Mouse (Mus musculus) liver, embryonic 16.5 days (tissue): ENCODE measurements around the gene Naa35. TPM values are rescaled to one million over a fixed set of nuclear protein-coding genes. Genes with fewer than 3 reads are reported as not detected.
"Not testable (repeated sequence)": the region's sequence is repeated elsewhere in the genome, so short reads cannot be mapped to it uniquely, and the experiment has no call there.

Source experiments
- ATAC-seq: fragments of 200-750 bp; cut with Nextera tagmentation; 2 replicates; pipeline ENCODE4 v1.8.0; 2017; ENCODE audit warnings: low read depth, mild to moderate bottlenecking, moderate number of reproducible peaks, moderate library complexity
- H3K27ac ChIP-seq: fragments of 300-500 bp; sonication (generic); 2 replicates; pipeline ENCODE4 v1.5.1; 2014; ENCODE audit warnings: mild to moderate bottlenecking, low read length
- H3K27me3 ChIP-seq: fragments of 300-500 bp; sonication (generic); 2 replicates; pipeline ENCODE4 v1.6.1; 2014; ENCODE audit warnings: low read depth, low read length, mixed read lengths; ENCODE audit not compliant: control insufficient read depth, insufficient read depth
- H3K36me3 ChIP-seq: fragments of 300-500 bp; sonication (generic); 2 replicates; pipeline ENCODE4 v1.6.1; 2014; ENCODE audit warnings: mild to moderate bottlenecking; ENCODE audit not compliant: control insufficient read depth, insufficient read depth
- H3K4me1 ChIP-seq: fragments of 300-500 bp; sonication (generic); 2 replicates; pipeline ENCODE4 v1.6.1; 2014; ENCODE audit warnings: low read depth, low read length, mixed read lengths; ENCODE audit not compliant: control insufficient read depth
- H3K4me2 ChIP-seq: fragments of 300-500 bp; sonication (generic); 2 replicates; pipeline ENCODE4 v1.6.1; 2014; ENCODE audit warnings: low read depth, low read length, mixed read lengths
- H3K4me3 ChIP-seq: fragments of 300-500 bp; sonication (generic); 2 replicates; pipeline ENCODE4 v1.5.1; 2014; ENCODE audit warnings: low read depth, mild to moderate bottlenecking, low read length
- H3K9ac ChIP-seq: fragments of 300-500 bp; sonication (generic); 2 replicates; pipeline ENCODE4 v1.6.1; 2014; ENCODE audit warnings: low read depth, low read length
- H3K9me3 ChIP-seq: fragments of 300-500 bp; sonication (generic); replicated peaks from 2 replicates; pipeline ENCODE4 v1.6.1; 2016; ENCODE audit warnings: low read length; ENCODE audit not compliant: control insufficient read depth
- WGBS: fragments of 180-500 bp; shearing (Covaris S2); extraction: QIAGEN DNeasy Blood & Tissue Kit; methylation state at CpG from one replicate; pipeline ENCODE4 v1.1.7; 2014; ENCODE audit not compliant: insufficient replicate concordance; 5-methylcytosine and 5-hydroxymethylcytosine counted together
- polyA plus RNA-seq: library from polyadenylated mRNA; unstranded; fragments of >200 nt; fragmentation: Nextera tagmentation; extraction: Ambion mirVana; gene quantifications from 2 replicates; pipeline ENCODE4 v1.2.1, GENCODE M21; 2015

The Naa35 gene
- polyA plus RNA-seq, 1 experiment from 2014 or later = 23.0 TPM

DNA sequence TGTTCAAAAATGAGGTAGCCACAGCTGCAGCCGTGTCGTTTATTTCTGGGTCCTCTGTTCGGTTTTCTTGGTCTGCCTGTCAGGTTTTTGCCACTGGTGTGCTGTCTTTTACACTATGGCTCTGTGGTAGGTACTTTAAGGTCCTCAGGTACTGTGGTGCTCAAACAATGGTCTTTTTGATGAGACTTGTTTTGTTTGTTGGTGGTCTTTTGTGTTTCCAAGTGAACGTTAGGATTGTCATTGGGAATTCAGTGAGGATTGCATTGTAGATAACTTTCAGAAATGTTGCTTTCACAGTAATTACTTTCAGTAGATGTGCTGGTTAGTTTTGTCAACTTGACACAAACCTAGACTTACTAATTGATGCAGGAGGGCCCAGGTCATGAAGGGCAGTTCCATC is 4.6 kb downstream of the Naa35 start:
- H3K27me3 ChIP-seq = no peaks in the 10 kb centered on the region
- H3K36me3 ChIP-seq = no peaks in the 10 kb centered on the region
- no peak overlapping the region for H3K27ac ChIP-seq
- H3K9ac ChIP-seq = no peak overlapping the region
- no peak for ATAC-seq
- 73% methylated on average over 4 of the region's 4 CpGs for WGBS
- H3K4me1 ChIP-seq = peaks cover 32% of the 10 kb centered on the region
- H3K4me2 ChIP-seq = no peak overlapping the region
- H3K9me3 ChIP-seq = no peaks in the 10 kb centered on the region
- no peak overlapping the region for H3K4me3 ChIP-seq

DNA sequence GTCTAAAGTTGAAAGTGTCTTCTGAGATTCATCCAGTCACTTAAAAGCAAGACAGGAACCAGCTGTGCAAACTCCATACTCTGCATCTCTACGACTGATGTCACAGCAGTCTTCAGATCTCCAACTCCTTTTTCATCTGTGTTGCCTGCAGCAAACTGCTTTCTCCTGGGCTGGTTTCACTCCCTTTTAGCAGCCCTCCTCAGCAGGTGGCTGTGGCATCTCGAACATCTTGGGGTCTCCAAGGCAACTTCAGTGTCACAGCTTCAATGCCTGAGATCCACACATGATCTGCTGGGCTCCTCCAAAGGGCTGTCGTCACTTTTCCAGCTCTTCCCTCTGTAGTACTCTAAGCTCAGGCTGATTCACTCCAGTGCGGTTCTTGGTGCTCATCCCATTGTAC is 5.6 kb downstream of the Naa35 start:
- Histone ChIP-seq H3K27ac (no peak overlapping the region), H3K36me3 (no peaks in the 10 kb centered on the region), H3K27me3 (no peaks in the 10 kb centered on the region), H3K4me2 (no peak overlapping the region), H3K4me3 (no peak overlapping the region), H3K4me1 (peaks cover 31% of the 10 kb centered on the region), H3K9me3 (no peaks in the 10 kb centered on the region), H3K9ac (no peak overlapping the region)
- WGBS = 78% methylated on average over 4 of the region's 4 CpGs
- ATAC-seq = no peak

- WGBS = 68% methylated on average over 3 of the region's 3 CpGs
- H3K4me1 ChIP-seq = peaks cover 19% of the 10 kb centered on the region
- H3K36me3 ChIP-seq, H3K27ac ChIP-seq, H3K9ac ChIP-seq, H3K4me2 ChIP-seq, ATAC-seq, H3K9me3 ChIP-seq, H3K4me3 ChIP-seq, H3K27me3 ChIP-seq: not testable (repeated sequence)
These were observed 7.0 kb downstream of the Naa35 start for GRCm38 (mm10) chr13:59592058-59592457.

DNA sequence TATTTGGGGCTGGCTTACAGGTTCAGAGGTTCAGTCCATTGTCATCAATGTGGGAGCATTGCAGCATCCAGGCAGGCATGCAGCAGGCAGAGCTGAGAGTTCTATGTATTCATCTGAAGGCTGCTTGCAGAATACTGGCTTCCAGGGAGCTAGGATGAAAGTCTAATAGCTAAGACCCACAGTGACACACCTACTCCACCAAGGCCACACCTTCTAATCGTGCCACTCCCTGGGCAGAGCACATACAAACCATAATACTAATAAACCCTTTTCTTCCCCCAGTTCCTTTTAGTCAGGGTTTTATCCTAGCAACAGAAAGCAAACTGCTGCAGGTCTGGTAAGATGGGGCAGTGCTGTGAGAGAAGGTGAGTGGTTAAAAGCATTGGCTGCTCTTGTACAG is 7.6 kb downstream of the Naa35 start:
- H3K4me2 ChIP-seq = no peak overlapping the region
- H3K27ac ChIP-seq = no peak overlapping the region
- ATAC-seq = peak; percentile 37; the same call in 1 of the 2 replicates
- no peaks in the 10 kb centered on the region for H3K36me3 ChIP-seq
- WGBS = 42% methylated on average over 1 of the region's 1 CpGs
- peaks cover 17% of the 10 kb centered on the region for H3K4me1 ChIP-seq
- no peak overlapping the region for H3K9ac ChIP-seq
- H3K4me3 ChIP-seq = no peak overlapping the region
- no peaks in the 10 kb centered on the region for H3K27me3 ChIP-seq
- no peaks in the 10 kb centered on the region for H3K9me3 ChIP-seq

- Histone ChIP-seq H3K27ac (no peak overlapping the region), H3K9ac (no peak overlapping the region), H3K4me1 (no peaks in the 10 kb centered on the region; the same call in 1 of the 2 replicates), H3K27me3 (no peaks in the 10 kb centered on the region), H3K4me2 (no peak overlapping the region), H3K4me3 (no peak overlapping the region), H3K9me3 (no peaks in the 10 kb centered on the region), H3K36me3 (peaks cover 11% of the 10 kb centered on the region)
- no peak for ATAC-seq
- 33% methylated on average over 5 of the region's 5 CpGs for WGBS
These were observed 18.0 kb downstream of the Naa35 start for GRCm38 (mm10) chr13:59603096-59603495.

GRCm38 (mm10) chr13:59604511-59604910 is 19.5 kb downstream of the Naa35 start:
- WGBS = 83% methylated on average over 1 of the region's 1 CpGs
- Histone ChIP-seq H3K36me3 (peaks cover 11% of the 10 kb centered on the region), H3K27me3 (no peaks in the 10 kb centered on the region), H3K9ac (no peak overlapping the region), H3K27ac (no peak overlapping the region), H3K4me3 (no peak overlapping the region), H3K4me1 (no peaks in the 10 kb centered on the region; the same call in 1 of the 2 replicates), H3K9me3 (no peaks in the 10 kb centered on the region), H3K4me2 (no peak overlapping the region)
- no peak for ATAC-seq

- Histone ChIP-seq H3K27me3 (no peaks in the 10 kb centered on the region), H3K4me2 (no peak overlapping the region), H3K4me1 (no peaks in the 10 kb centered on the region; the same call in 1 of the 2 replicates), H3K36me3 (peaks cover 11% of the 10 kb centered on the region), H3K9me3 (no peaks in the 10 kb centered on the region), H3K27ac (peak overlapping the region; percentile 49; the same call in 1 of the 2 replicates), H3K4me3 (no peak overlapping the region), H3K9ac (no peak overlapping the region)
- WGBS = 58% methylated on average over 10 of the region's 10 CpGs
- peak; percentile 41 for ATAC-seq
These were observed 20.3 kb downstream of the Naa35 start for GRCm38 (mm10) chr13:59605221-59605922.

DNA sequence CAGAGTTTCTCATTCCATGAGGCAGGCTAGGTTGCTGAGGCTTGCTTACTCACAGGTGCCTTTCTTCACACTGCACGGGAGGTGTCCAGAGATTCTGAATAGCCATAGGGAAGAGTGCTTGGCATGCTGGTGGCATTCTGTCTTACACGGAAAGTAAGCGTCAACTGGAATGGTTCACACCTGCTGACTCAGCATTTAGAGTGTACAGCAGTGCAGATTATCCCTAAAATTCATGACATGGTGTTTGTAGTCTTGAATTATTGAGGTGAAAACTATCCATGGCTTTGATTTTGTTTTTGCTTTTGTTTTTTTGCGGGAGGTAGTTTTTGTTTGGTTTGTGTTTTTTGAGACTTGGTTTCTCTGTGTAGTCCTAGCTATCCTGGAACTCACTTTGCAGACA is 24.8 kb downstream of the Naa35 start:
- 84% methylated on average over 4 of the region's 4 CpGs for WGBS
- Histone ChIP-seq H3K4me3 (no peak overlapping the region), H3K9me3 (no peaks in the 10 kb centered on the region), H3K27me3 (no peaks in the 10 kb centered on the region), H3K27ac (no peak overlapping the region), H3K36me3 (no peaks in the 10 kb centered on the region), H3K4me2 (no peak overlapping the region), H3K9ac (no peak overlapping the region), H3K4me1 (no peaks in the 10 kb centered on the region; the same call in 1 of the 2 replicates)
- ATAC-seq = no peak

DNA sequence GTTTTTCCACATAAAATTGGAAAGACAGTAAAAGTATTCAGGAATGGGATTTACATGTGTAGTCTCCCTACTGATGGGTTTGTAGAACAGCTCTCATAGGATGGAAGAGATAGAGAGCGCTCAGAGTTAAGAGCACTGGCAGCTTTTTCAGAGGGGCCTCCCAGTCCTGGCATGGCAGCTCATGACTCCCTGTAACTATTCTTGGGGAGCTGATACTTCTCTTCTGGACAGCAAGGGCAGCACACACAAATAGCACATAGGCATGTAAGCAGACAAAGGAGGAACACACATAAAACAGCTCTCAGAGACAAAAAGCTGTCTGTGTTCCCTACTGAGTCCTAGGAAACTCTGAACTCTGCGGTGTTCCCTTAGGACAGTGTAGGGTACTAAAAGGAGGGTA is 25.4 kb downstream of the Naa35 start:
- no peaks in the 10 kb centered on the region for H3K27me3 ChIP-seq
- H3K4me2 ChIP-seq = no peak overlapping the region
- no peak overlapping the region for H3K4me3 ChIP-seq
- peaks cover 3% of the 10 kb centered on the region for H3K4me1 ChIP-seq
- H3K27ac ChIP-seq = no peak overlapping the region
- no peak overlapping the region for H3K9ac ChIP-seq
- no peaks in the 10 kb centered on the region for H3K9me3 ChIP-seq
- ATAC-seq = no peak
- 95% methylated on average over 2 of the region's 2 CpGs for WGBS
- no peaks in the 10 kb centered on the region for H3K36me3 ChIP-seq
